Mouse (Mus musculus) ES-Bruce4 (cell line): ENCODE data around the gene Plpp7. TPM values are rescaled to one million over a fixed set of nuclear protein-coding genes. Genes with fewer than 3 reads are reported as not detected.
A peak's percentile ranks its signal among the peaks of the same experiment; 100 is the strongest.

Experiments
- H3K27ac ChIP-seq: 2 replicates; pipeline ENCODE4 v1.5.1; 2012; ENCODE audit warnings: low read length, inconsistent platforms; ENCODE audit not compliant: insufficient read depth
- H3K27me3 ChIP-seq: 2 replicates; pipeline ENCODE4 v1.6.1; 2012; ENCODE audit warnings: mild to moderate bottlenecking, low read length, inconsistent platforms; ENCODE audit not compliant: control insufficient read depth, poor library complexity, insufficient read depth, severe bottlenecking
- H3K36me3 ChIP-seq: 2 replicates; pipeline ENCODE4 v1.6.1; 2012; ENCODE audit warnings: inconsistent platforms, mild to moderate bottlenecking, low read length, moderate library complexity; ENCODE audit not compliant: control insufficient read depth, poor library complexity, insufficient read depth, severe bottlenecking
- H3K4me1 ChIP-seq: one replicate; pipeline ENCODE4 v1.8.1; 2011; ENCODE audit warnings: low read length; ENCODE audit not compliant: control insufficient read depth, insufficient read depth
- H3K4me3 ChIP-seq: 2 replicates; pipeline ENCODE4 v1.5.1; 2011; ENCODE audit warnings: low read depth, mild to moderate bottlenecking, low read length
- H3K9ac ChIP-seq: 2 replicates; pipeline ENCODE4 v1.6.1; 2012; ENCODE audit warnings: low read depth, mild to moderate bottlenecking, inconsistent platforms; ENCODE audit not compliant: poor library complexity, severe bottlenecking
- H3K9me3 ChIP-seq: replicated peaks from 2 replicates; pipeline ENCODE4 v1.6.1; 2012; ENCODE audit warnings: mild to moderate bottlenecking, low read length, inconsistent platforms; ENCODE audit not compliant: control insufficient read depth, poor library complexity, insufficient read depth, severe bottlenecking
- CTCF ChIP-seq: IDR thresholded peaks from one replicate; pipeline ENCODE4 v1.8.1; 2011; ENCODE audit warnings: low read depth, low read length
- EP300 ChIP-seq: IDR thresholded peaks from 2 replicates; pipeline ENCODE4 v1.6.1; 2011; ENCODE audit warnings: low read depth, low read length; ENCODE audit not compliant: insufficient read depth
- POLR2A ChIP-seq: IDR thresholded peaks from one replicate; pipeline ENCODE4 v1.8.1; 2011; ENCODE audit warnings: low read length; ENCODE audit not compliant: insufficient read depth
- polyA plus RNA-seq: library from polyadenylated mRNA; stranded (reverse); fragments of >200 nt; gene quantifications from 2 replicates; pipeline ENCODE4 v1.2.4, GENCODE M21; 2011; ENCODE audit warnings: low read depth; ENCODE audit not compliant: missing spikeins, insufficient read depth, insufficient read length

Gene Plpp7
- polyA plus RNA-seq, 1 experiment = 1.2 TPM

- Histone ChIP-seq H3K9ac (no peak overlapping the region), H3K27me3 (no peaks in the 10 kb centered on the region), H3K36me3 (no peaks in the 10 kb centered on the region), H3K27ac (no peak overlapping the region), H3K9me3 (no peaks in the 10 kb centered on the region), H3K4me1 (no peaks in the 10 kb centered on the region), H3K4me3 (no peak overlapping the region)
- TF ChIP-seq EP300 (no peak), CTCF (no peak), POLR2A (no peak)
These were observed 30.4 kb upstream of the Plpp7 start for GRCm38 (mm10) chr2:32064913-32065312.

- Histone ChIP-seq H3K27me3 (no peaks in the 10 kb centered on the region), H3K4me1 (no peaks in the 10 kb centered on the region), H3K9me3 (no peaks in the 10 kb centered on the region), H3K4me3 (no peak overlapping the region), H3K36me3 (no peaks in the 10 kb centered on the region), H3K9ac (no peak overlapping the region), H3K27ac (no peak overlapping the region)
- no peak for TF ChIP-seq POLR2A
These were observed 29.9 kb upstream of the Plpp7 start for GRCm38 (mm10) chr2:32065371-32065791.

- no peaks in the 10 kb centered on the region for H3K27me3 ChIP-seq
- no peak overlapping the region for H3K4me3 ChIP-seq
- H3K4me1 ChIP-seq = no peaks in the 10 kb centered on the region
- H3K36me3 ChIP-seq = no peaks in the 10 kb centered on the region
- TF ChIP-seq CTCF (no peak), POLR2A (no peak), EP300 (no peak)
- H3K27ac ChIP-seq = no peak overlapping the region
- H3K9ac ChIP-seq = no peak overlapping the region
- H3K9me3 ChIP-seq = no peaks in the 10 kb centered on the region
These were observed 29.3 kb upstream of the Plpp7 start for GRCm38 (mm10) chr2:32066005-32066404.

GRCm38 (mm10) chr2:32068811-32069607 is 26.3 kb upstream of the Plpp7 start:
- H3K9me3 ChIP-seq = no peaks in the 10 kb centered on the region
- no peaks in the 10 kb centered on the region for H3K36me3 ChIP-seq
- peaks cover 3% of the 10 kb centered on the region for H3K4me1 ChIP-seq
- no peaks in the 10 kb centered on the region for H3K27me3 ChIP-seq
- H3K27ac ChIP-seq = no peak overlapping the region
- peak overlapping the region; percentile 13 for H3K4me3 ChIP-seq
- no peak overlapping the region for H3K9ac ChIP-seq
- no peak for TF ChIP-seq EP300
- TF ChIP-seq CTCF = no peak
- TF ChIP-seq POLR2A = no peak

- no peak overlapping the region for H3K4me3 ChIP-seq
- no peaks in the 10 kb centered on the region for H3K36me3 ChIP-seq
- H3K4me1 ChIP-seq = peaks cover 8% of the 10 kb centered on the region
- no peaks in the 10 kb centered on the region for H3K27me3 ChIP-seq
- no peak overlapping the region for H3K27ac ChIP-seq
- TF ChIP-seq CTCF (no peak), EP300 (no peak), POLR2A (no peak)
- H3K9me3 ChIP-seq = no peaks in the 10 kb centered on the region
- no peak overlapping the region for H3K9ac ChIP-seq
These were observed 24.6 kb upstream of the Plpp7 start for GRCm38 (mm10) chr2:32070747-32071146.

- TF ChIP-seq CTCF (no peak), POLR2A (no peak), EP300 (no peak)
- H3K27me3 ChIP-seq = no peaks in the 10 kb centered on the region
- H3K9ac ChIP-seq = no peak overlapping the region
- no peaks in the 10 kb centered on the region for H3K9me3 ChIP-seq
- no peak overlapping the region for H3K4me3 ChIP-seq
- no peaks in the 10 kb centered on the region for H3K36me3 ChIP-seq
- H3K27ac ChIP-seq = no peak overlapping the region
- H3K4me1 ChIP-seq = peaks cover 13% of the 10 kb centered on the region
These were observed 20.9 kb upstream of the Plpp7 start for GRCm38 (mm10) chr2:32074404-32074803.
